Mouse (Mus musculus): ENCODE results near the gene Fanca. TPM values are rescaled to one million over a fixed set of nuclear protein-coding genes. Genes with fewer than 3 reads are reported as not detected.

Gene Fanca
- polyA plus RNA-seq, 1 experiment from 2014 or later, result 18.7 TPM

- H3K27me3 ChIP-seq (ENCODE audit: insufficient read depth, low read length), result no peaks in the 10 kb centered on the region
- no peak for ATAC-seq (replicated peaks; ENCODE audit: low FRiP score, low read depth)
- 93% methylated on average over 1 of the region's 1 CpGs for WGBS
Measured at GRCm38 (mm10) chr8:123228416-123228815, 90.0 kb downstream of the Fanca start.

GRCm38 (mm10) chr8:123224278-123225266, 93.8 kb downstream of the Fanca start, which contains the start of gene Cdk10:
Gene Cdk10, plus strand, starts transcription at chr8:123224842.
- ATAC-seq (replicated peaks; ENCODE audit: low FRiP score, low read depth), result peak; percentile 76
- H3K4me1 ChIP-seq (replicated peaks; ENCODE audit: insufficient read depth, low read length), result peaks cover 8% of the 10 kb centered on the region; the same call in 1 of the 2 replicates
- no peaks in the 10 kb centered on the region for H3K9me3 ChIP-seq (replicated peaks; ENCODE audit: low read length)
- H3K4me2 ChIP-seq (ENCODE audit: low read length), result peak within 1 kb of the TSS; percentile 91
- peak; percentile 94 for DNase-seq (ENCODE audit: low spot score)
- H3K36me3 ChIP-seq (ENCODE audit: insufficient read depth, low read length), result 0 out of 2 replicates have a peak, but pooled peaks cover 5% of the 10 kb centered on the region
- no peaks in the 10 kb centered on the region for H3K27me3 ChIP-seq (ENCODE audit: insufficient read depth, low read length)
- H3K9ac ChIP-seq (ENCODE audit: low read depth, low read length), result peak within 1 kb of the TSS; percentile 73
- peak within 1 kb of the TSS; percentile 90 for H3K27ac ChIP-seq
- peak; percentile 5; the same call in 1 of the 2 replicates for TF ChIP-seq CTCF (IDR thresholded peaks at IDR 0.05; ENCODE audit: low read depth)
- peak within 1 kb of the TSS; percentile 62 for H3K4me3 ChIP-seq (replicated peaks; ENCODE audit: low read depth, low read length)
- 1% methylated on average over 59 of the region's 59 CpGs for WGBS

More at GRCm38 (mm10) chr8:123228416-123228815, 90.0 kb downstream of the Fanca start:
- Histone ChIP-seq H3K27ac (no peak overlapping the region), H3K36me3 (ENCODE audit: insufficient read depth, low read length) (0 out of 2 replicates have a peak, but pooled peaks cover 5% of the 10 kb centered on the region), H3K4me1 (replicated peaks; ENCODE audit: insufficient read depth, low read length) (peaks cover 8% of the 10 kb centered on the region; the same call in 1 of the 2 replicates), H3K9me3 (replicated peaks; ENCODE audit: low read length) (no peaks in the 10 kb centered on the region), H3K4me3 (replicated peaks; ENCODE audit: low read depth, low read length) (no peak overlapping the region), H3K9ac (ENCODE audit: low read depth, low read length) (no peak overlapping the region), H3K4me2 (ENCODE audit: low read length) (no peak overlapping the region)
- DNase-seq (ENCODE audit: low spot score), result no peak
- no peak for TF ChIP-seq CTCF (IDR thresholded peaks at IDR 0.05; ENCODE audit: low read depth)

GRCm38 (mm10) chr8:123220917-123221316, 97.5 kb downstream of the Fanca start:
- no peak for ATAC-seq (replicated peaks; ENCODE audit: low FRiP score, low read depth)

More at GRCm38 (mm10) chr8:123220917-123221316, 97.5 kb downstream of the Fanca start:
- Histone ChIP-seq H3K9me3 (replicated peaks; ENCODE audit: low read length) (no peaks in the 10 kb centered on the region), H3K36me3 (ENCODE audit: insufficient read depth, low read length) (no peaks in the 10 kb centered on the region), H3K9ac (ENCODE audit: low read depth, low read length) (no peak overlapping the region), H3K4me2 (ENCODE audit: low read length) (no peak overlapping the region), H3K27ac (no peak overlapping the region), H3K4me1 (replicated peaks; ENCODE audit: insufficient read depth, low read length) (peaks cover 8% of the 10 kb centered on the region; the same call in 1 of the 2 replicates), H3K27me3 (ENCODE audit: insufficient read depth, low read length) (no peaks in the 10 kb centered on the region), H3K4me3 (replicated peaks; ENCODE audit: low read depth, low read length) (no peak overlapping the region)
- 79% methylated on average over 1 of the region's 1 CpGs for WGBS
- no peak for DNase-seq (ENCODE audit: low spot score)
- no peak for TF ChIP-seq CTCF (IDR thresholded peaks at IDR 0.05; ENCODE audit: low read depth)

Other genes starting within 250 kb of the Fanca start
- gene Rpl13, start 216.2 kb downstream of the Fanca start, polyA plus RNA-seq (2015; fragmentation: Nextera tagmentation; extraction: Ambion mirVana), result 1,763 and 1,932 TPM in 2 replicates
- gene Cpne7, start 201.2 kb downstream of the Fanca start, polyA plus RNA-seq (2015; fragmentation: Nextera tagmentation; extraction: Ambion mirVana), result 2.3 and 3.3 TPM in 2 replicates
- gene Sult5a1, start 160.3 kb downstream of the Fanca start, polyA plus RNA-seq (2015; fragmentation: Nextera tagmentation; extraction: Ambion mirVana), result 12.0 and 13.9 TPM in 2 replicates
- 29.4 and 33.9 TPM in 2 replicates for gene Dpep1, start 132.3 kb downstream of the Fanca start, polyA plus RNA-seq (2015; fragmentation: Nextera tagmentation; extraction: Ambion mirVana)
- gene Chmp1a, start 105.8 kb downstream of the Fanca start, polyA plus RNA-seq (2015; fragmentation: Nextera tagmentation; extraction: Ambion mirVana), result 126 and 138 TPM in 2 replicates
- 7.1 and 8.2 TPM in 2 replicates for gene Spata33, start 105.7 kb downstream of the Fanca start, polyA plus RNA-seq (2015; fragmentation: Nextera tagmentation; extraction: Ambion mirVana)
- gene Cdk10, start 93.7 kb downstream of the Fanca start, polyA plus RNA-seq (2015; fragmentation: Nextera tagmentation; extraction: Ambion mirVana), result 28.7 and 29.2 TPM in 2 replicates
- gene Spata2l, start 82.3 kb downstream of the Fanca start, polyA plus RNA-seq (2015; fragmentation: Nextera tagmentation; extraction: Ambion mirVana), result 6.1 and 8.2 TPM in 2 replicates
- gene Zfp276, start 64.4 kb downstream of the Fanca start, polyA plus RNA-seq (2015; fragmentation: Nextera tagmentation; extraction: Ambion mirVana), result 13.1 and 15.0 TPM in 2 replicates
- 16.5 and 17.3 TPM in 2 replicates for gene Vps9d1, start 64.2 kb downstream of the Fanca start, polyA plus RNA-seq (2015; fragmentation: Nextera tagmentation; extraction: Ambion mirVana)
- gene Spire2, start 14.1 kb upstream of the Fanca start, polyA plus RNA-seq (2015; fragmentation: Nextera tagmentation; extraction: Ambion mirVana), result 5.7 and 5.8 TPM in 2 replicates
- 168 and 170 TPM in 2 replicates for gene Tcf25, start 55.2 kb upstream of the Fanca start, polyA plus RNA-seq (2015; fragmentation: Nextera tagmentation; extraction: Ambion mirVana)
- not detected in 2 replicates for gene Mc1r, start 88.5 kb upstream of the Fanca start, polyA plus RNA-seq (2015; fragmentation: Nextera tagmentation; extraction: Ambion mirVana)
- 0.23 and 0.75 TPM in 2 replicates for gene Tubb3, start 92.8 kb upstream of the Fanca start, polyA plus RNA-seq (2015; fragmentation: Nextera tagmentation; extraction: Ambion mirVana)
- 33.4 and 36.6 TPM in 2 replicates for gene Def8, start 105.0 kb upstream of the Fanca start, polyA plus RNA-seq (2015; fragmentation: Nextera tagmentation; extraction: Ambion mirVana)
- 40.3 and 48.0 TPM in 2 replicates for gene Afg3l1, start 159.3 kb upstream of the Fanca start, polyA plus RNA-seq (2015; fragmentation: Nextera tagmentation; extraction: Ambion mirVana)
- gene Dbndd1, start 196.9 kb upstream of the Fanca start, polyA plus RNA-seq (2015; fragmentation: Nextera tagmentation; extraction: Ambion mirVana), result 2.4 and 3.3 TPM in 2 replicates
- 27.1 and 29.2 TPM in 2 replicates for gene Gas8, start 200.3 kb upstream of the Fanca start, polyA plus RNA-seq (2015; fragmentation: Nextera tagmentation; extraction: Ambion mirVana)